Mouse (Mus musculus): ENCODE data around the gene Ezr. TPM values are rescaled to one million over a fixed set of nuclear protein-coding genes. Genes with fewer than 3 reads are reported as not detected.
A peak's percentile ranks its signal among the peaks of the same experiment; 100 is the strongest.

Ezr gene
- polyA plus RNA-seq, 1 experiment = 63.0 TPM

- Histone ChIP-seq H3K36me3 (ENCODE audit: control insufficient read depth, insufficient read depth, low read length) (no peaks in the 10 kb centered on the region), H3K4me3 (ENCODE audit: extremely low read depth, insufficient read depth, insufficient read length) (no peak overlapping the region), H3K4me1 (ENCODE audit: control insufficient read depth, insufficient read depth, insufficient read length) (peaks cover 29% of the 10 kb centered on the region), H3K27ac (ENCODE audit: insufficient read depth, low read length) (peak overlapping the region; percentile 95), H3K27me3 (ENCODE audit: control insufficient read depth, insufficient read depth, low read length) (no peaks in the 10 kb centered on the region)
- TF ChIP-seq CTCF (IDR thresholded peaks at IDR 0.05; ENCODE audit: extremely low read depth, insufficient read depth, insufficient read length, insufficient replicate concordance) (no peak), POLR2A (IDR thresholded peaks at IDR 0.05; ENCODE audit: low read depth, low read length) (no peak)
- DNase-seq (ENCODE audit: low read depth in 1 of 2, low spot score in 2 of 2) = peak; percentile 71 to 94
- 4% methylated on average over 1 of the region's 1 CpGs for whole genome bisulfite sequencing
Measured at GRCm38 (mm10) chr17:6816151-6816550, 33.6 kb upstream of the Ezr start.

GRCm38 (mm10) chr17:6814656-6815055 is 32.1 kb upstream of the Ezr start:
- no peaks in the 10 kb centered on the region for H3K27me3 ChIP-seq (ENCODE audit: control insufficient read depth, insufficient read depth, low read length)
- H3K36me3 ChIP-seq (ENCODE audit: control insufficient read depth, insufficient read depth, low read length) = no peaks in the 10 kb centered on the region
- TF ChIP-seq POLR2A (IDR thresholded peaks at IDR 0.05; ENCODE audit: low read depth, low read length) (no peak), CTCF (IDR thresholded peaks at IDR 0.05; ENCODE audit: extremely low read depth, insufficient read depth, insufficient read length, insufficient replicate concordance) (no peak)
- no peak overlapping the region for H3K27ac ChIP-seq (ENCODE audit: insufficient read depth, low read length)
- peaks cover 29% of the 10 kb centered on the region for H3K4me1 ChIP-seq (ENCODE audit: control insufficient read depth, insufficient read depth, insufficient read length)
- DNase-seq (ENCODE audit: low read depth in 1 of 2, low spot score in 2 of 2) = no peak
- H3K4me3 ChIP-seq (ENCODE audit: extremely low read depth, insufficient read depth, insufficient read length) = no peak overlapping the region
- WGBS = 74% methylated on average over 4 of the region's 4 CpGs

- no peak for DNase-seq (ENCODE audit: low read depth in 1 of 2, low spot score in 2 of 2)
- Histone ChIP-seq H3K27me3 (ENCODE audit: control insufficient read depth, insufficient read depth, low read length) (no peaks in the 10 kb centered on the region), H3K27ac (ENCODE audit: insufficient read depth, low read length) (no peak overlapping the region), H3K4me1 (ENCODE audit: control insufficient read depth, insufficient read depth, insufficient read length) (peaks cover 29% of the 10 kb centered on the region), H3K36me3 (ENCODE audit: control insufficient read depth, insufficient read depth, low read length) (no peaks in the 10 kb centered on the region), H3K4me3 (ENCODE audit: extremely low read depth, insufficient read depth, insufficient read length) (no peak overlapping the region)
- TF ChIP-seq CTCF (IDR thresholded peaks at IDR 0.05; ENCODE audit: extremely low read depth, insufficient read depth, insufficient read length, insufficient replicate concordance) (no peak), POLR2A (IDR thresholded peaks at IDR 0.05; ENCODE audit: low read depth, low read length) (no peak)
- WGBS = 73% methylated on average over 3 of the region's 3 CpGs
Measured at GRCm38 (mm10) chr17:6812851-6813191, 30.2 kb upstream of the Ezr start.

- DNase-seq (ENCODE audit: low read depth in 1 of 2, low spot score in 2 of 2) = peak in 1 of 2 experiments; percentile 28
- peaks cover 23% of the 10 kb centered on the region for H3K4me1 ChIP-seq (ENCODE audit: control insufficient read depth, insufficient read depth, insufficient read length)
- no peak overlapping the region for H3K27ac ChIP-seq (ENCODE audit: insufficient read depth, low read length)
- H3K27me3 ChIP-seq (ENCODE audit: control insufficient read depth, insufficient read depth, low read length) = no peaks in the 10 kb centered on the region
- H3K36me3 ChIP-seq (ENCODE audit: control insufficient read depth, insufficient read depth, low read length) = no peaks in the 10 kb centered on the region
- TF ChIP-seq CTCF (IDR thresholded peaks at IDR 0.05; ENCODE audit: extremely low read depth, insufficient read depth, insufficient read length, insufficient replicate concordance) (no peak), POLR2A (IDR thresholded peaks at IDR 0.05; ENCODE audit: low read depth, low read length) (no peak)
- no peak overlapping the region for H3K4me3 ChIP-seq (ENCODE audit: extremely low read depth, insufficient read depth, insufficient read length)
- 66% methylated on average over 7 of the region's 7 CpGs for WGBS
Measured at GRCm38 (mm10) chr17:6811931-6812850, 29.6 kb upstream of the Ezr start.

GRCm38 (mm10) chr17:6809331-6809730 is 26.7 kb upstream of the Ezr start:
- no peak overlapping the region for H3K27ac ChIP-seq (ENCODE audit: insufficient read depth, low read length)
- 95% methylated on average over 3 of the region's 3 CpGs for WGBS

GRCm38 (mm10) chr17:6808521-6809165 is 26.1 kb upstream of the Ezr start:
- DNase-seq (ENCODE audit: low read depth in 1 of 2, low spot score in 2 of 2) = no peak
- Histone ChIP-seq H3K36me3 (ENCODE audit: control insufficient read depth, insufficient read depth, low read length) (no peaks in the 10 kb centered on the region), H3K4me3 (ENCODE audit: extremely low read depth, insufficient read depth, insufficient read length) (no peak overlapping the region), H3K27ac (ENCODE audit: insufficient read depth, low read length) (no peak overlapping the region), H3K4me1 (ENCODE audit: control insufficient read depth, insufficient read depth, insufficient read length) (peaks cover 7% of the 10 kb centered on the region; the same call in 1 of the 2 replicates), H3K27me3 (ENCODE audit: control insufficient read depth, insufficient read depth, low read length) (no peaks in the 10 kb centered on the region)
- WGBS = 95% methylated on average over 8 of the region's 8 CpGs
- TF ChIP-seq POLR2A (IDR thresholded peaks at IDR 0.05; ENCODE audit: low read depth, low read length) (no peak), CTCF (IDR thresholded peaks at IDR 0.05; ENCODE audit: extremely low read depth, insufficient read depth, insufficient read length, insufficient replicate concordance) (no peak)

More at GRCm38 (mm10) chr17:6809331-6809730, 26.7 kb upstream of the Ezr start:
- TF ChIP-seq CTCF (IDR thresholded peaks at IDR 0.05; ENCODE audit: extremely low read depth, insufficient read depth, insufficient read length, insufficient replicate concordance) (no peak), POLR2A (IDR thresholded peaks at IDR 0.05; ENCODE audit: low read depth, low read length) (no peak)
- peaks cover 7% of the 10 kb centered on the region; the same call in 1 of the 2 replicates for H3K4me1 ChIP-seq (ENCODE audit: control insufficient read depth, insufficient read depth, insufficient read length)
- no peaks in the 10 kb centered on the region for H3K27me3 ChIP-seq (ENCODE audit: control insufficient read depth, insufficient read depth, low read length)
- H3K4me3 ChIP-seq (ENCODE audit: extremely low read depth, insufficient read depth, insufficient read length) = no peak overlapping the region
- H3K36me3 ChIP-seq (ENCODE audit: control insufficient read depth, insufficient read depth, low read length) = no peaks in the 10 kb centered on the region
- DNase-seq (ENCODE audit: low read depth in 1 of 2, low spot score in 2 of 2) = no peak
